Mouse (Mus musculus): ENCODE measurements around the gene Krt8.

The Krt8 gene

DNA sequence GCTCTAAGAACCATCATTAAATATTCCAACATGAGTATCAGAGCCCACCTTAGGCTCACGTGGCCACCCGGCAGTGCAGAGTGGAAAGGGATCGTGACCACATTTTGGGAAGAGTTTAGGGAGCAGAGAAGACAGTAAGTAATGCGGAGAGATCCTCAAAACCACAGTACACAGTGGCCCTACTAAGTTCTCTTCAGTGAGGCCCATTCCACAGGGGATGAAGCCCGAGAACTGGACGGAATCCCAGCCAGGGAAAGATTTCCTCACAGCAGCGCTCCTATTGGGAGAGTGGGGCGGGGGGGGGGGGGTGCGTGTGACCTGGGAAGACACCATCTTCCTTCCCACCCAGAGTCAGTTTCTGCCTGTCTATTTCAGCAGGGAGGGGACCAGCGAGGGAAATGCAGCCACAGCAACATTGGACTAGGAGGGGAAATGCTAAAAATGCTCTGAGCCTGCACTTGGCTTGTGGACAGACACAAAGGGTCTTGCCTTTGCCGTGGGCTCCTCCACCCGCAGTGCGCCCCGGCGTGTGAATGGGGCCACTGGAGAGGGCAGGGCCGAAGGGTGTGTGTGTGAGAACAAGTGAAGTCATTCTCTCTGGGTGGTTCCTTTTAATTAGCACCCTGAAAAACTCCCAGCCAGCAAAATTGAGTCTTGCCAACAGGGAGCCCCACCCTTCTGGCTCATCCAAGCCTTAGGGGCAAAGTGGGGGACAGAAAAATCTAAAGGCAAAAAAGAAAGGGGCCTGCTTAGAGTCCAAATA lies 30.0 kb downstream of the Krt8 start:
- DNase-seq (ENCODE audit: low spot score) = no peak

DNA sequence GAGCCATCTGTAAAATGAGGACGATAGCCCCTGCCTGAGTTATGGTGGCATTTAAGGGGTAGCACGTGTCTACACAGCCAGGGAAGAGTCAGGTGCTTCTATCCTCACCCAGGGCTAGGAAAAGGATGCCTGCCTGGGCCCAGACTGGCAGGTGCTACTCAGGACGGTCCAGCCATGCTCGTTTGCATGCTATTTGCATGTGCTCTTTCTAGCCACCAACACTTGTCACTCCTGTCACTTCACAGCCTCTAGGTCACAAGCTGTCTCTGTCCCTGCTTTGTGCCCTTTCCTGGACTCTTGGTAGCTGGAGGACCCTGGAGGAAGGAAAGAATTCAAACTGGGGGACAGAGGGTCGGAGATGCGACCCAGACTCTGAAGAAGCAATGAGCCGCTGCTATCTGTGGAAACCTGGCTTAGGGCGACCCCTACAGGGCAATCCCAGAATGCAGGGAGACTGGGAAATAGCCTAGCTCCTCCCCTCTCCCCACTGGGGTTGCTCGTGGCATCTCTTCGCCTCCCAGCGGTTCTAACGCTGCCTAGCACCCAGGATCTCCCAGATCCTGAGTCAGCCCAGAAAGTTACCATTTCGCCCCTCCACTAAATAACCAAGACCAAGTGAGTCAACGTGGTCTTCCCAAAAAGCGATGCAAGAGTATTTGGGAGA lies 30.7 kb downstream of the Krt8 start:
- peak; percentile 94 for DNase-seq (ENCODE audit: low spot score)

DNA sequence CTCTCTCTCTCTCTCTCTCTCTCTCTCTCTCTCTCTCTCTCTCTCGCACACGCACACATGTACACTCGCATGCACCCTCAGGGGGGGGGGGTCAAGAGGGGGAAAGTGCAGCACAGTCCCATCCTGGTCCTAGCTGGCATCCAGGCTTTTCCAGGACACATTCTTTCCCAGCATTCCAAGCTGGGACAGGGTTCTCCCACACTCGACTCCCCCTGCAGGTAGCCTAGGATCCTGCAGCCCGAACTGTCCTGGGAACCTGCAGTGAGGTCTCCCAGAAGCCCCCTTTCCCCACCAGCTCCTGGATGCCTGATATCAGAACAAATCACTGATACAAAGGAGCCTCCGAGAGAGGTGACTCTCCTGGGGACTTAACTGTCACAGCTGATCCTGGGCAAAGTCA lies 33.7 kb downstream of the Krt8 start:
- peak; percentile 82 for DNase-seq (ENCODE audit: low spot score)

DNA sequence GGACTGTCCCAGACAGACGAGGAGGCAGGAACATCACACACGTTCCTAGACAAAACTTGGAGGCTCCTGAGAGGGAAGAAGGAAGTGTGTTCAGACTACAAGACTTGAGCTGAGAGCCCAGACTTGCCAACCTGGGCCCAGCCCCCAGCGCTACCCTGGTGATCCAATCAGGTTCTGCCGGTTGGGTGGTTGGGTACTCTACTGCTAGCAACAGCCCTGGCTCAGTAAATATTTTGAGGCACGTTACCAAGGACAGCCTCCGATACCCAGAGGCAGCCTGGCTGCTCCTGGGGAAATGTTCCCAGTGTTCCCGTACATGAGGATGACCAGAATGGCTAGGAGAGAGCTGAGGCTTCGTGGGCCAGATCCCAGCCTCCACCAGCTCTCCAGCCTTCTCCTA lies 37.5 kb downstream of the Krt8 start:
- DNase-seq (ENCODE audit: low spot score) = no peak

DNA sequence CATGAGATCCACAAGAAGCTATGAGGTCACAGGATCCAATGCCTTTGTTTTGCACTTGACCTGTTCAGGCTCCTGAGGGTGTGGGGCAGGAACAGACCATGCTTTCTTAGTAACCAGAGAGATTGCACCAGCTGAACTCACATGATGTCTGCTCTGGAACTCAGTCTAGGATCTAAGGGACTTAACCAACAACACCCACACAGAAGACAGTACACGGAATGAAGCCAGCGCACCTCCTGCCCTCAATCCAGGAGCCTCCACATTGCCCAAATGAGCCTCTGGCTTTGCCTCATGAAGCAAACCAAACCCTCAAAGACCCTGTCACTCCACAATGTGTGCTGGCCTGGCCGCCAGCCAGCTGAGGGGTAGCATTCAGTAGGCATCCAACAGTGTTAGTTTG lies 45.4 kb downstream of the Krt8 start:
- no peak for DNase-seq (ENCODE audit: low spot score)

DNA sequence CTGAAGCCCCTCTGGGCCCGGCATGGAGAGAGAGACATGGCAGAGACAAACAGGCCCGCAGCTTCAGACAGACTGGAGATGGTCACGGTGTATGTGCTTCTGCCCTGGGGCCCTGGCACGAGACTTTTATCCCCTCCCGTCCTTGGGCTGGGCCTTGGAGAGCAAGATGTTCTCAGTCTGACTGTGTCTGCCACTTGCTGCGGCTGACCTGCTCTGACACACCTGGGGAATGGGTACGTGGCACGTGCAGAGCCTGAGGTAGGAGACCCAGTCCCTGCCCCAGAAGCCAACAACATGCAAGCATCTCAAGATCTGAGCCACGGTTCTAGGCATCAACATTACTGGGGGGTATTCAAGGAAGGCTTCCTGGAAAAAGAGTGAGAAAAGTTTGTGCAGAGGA lies 50.1 kb downstream of the Krt8 start, which contains the start of gene Krt78:
Gene Krt78, minus strand, starts transcription at position 101 of the 400 bp plus-strand sequence.
- no peak for DNase-seq (ENCODE audit: low spot score)

DNA sequence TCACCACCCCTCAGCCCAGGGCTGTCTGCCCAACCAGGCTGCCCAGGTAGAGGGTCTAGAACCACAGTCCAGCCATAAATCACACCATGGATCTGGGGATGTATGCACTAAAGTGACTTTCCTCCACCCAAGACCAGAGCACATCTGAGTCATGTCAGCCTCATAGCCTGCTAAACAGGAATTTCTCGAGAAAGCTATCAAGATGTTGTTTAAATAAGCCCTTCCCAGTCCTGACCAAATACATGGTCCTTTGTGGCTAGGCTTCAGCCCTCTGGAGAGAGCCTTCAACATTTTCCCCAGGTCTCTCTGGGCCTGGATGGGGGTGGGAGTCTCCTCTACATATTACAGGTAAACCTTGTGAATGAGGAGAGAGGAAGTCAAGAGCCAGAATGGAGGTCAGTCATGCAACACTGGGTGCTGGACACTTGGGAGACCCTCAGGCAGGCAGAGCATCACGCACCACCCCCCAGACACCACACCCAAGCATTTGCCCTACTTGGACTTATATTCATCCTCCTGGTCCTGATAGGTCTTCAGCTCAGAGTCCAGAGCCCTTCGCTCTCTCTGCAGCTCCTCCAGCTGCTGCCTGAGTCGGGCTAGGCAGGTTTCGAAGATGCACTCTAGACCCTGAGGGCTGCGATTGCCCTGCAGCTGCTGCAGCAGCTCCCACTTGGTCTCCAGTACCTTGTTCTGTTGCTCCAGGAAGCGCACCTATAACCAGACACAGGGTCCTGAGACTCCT lies 51.4 kb downstream of the Krt8 start:
- DNase-seq (ENCODE audit: low spot score) = no peak
